Mouse (Mus musculus): ENCODE data around the gene Sez6l2. TPM values are rescaled to one million over a fixed set of nuclear protein-coding genes. Genes with fewer than 3 reads are reported as not detected.
"Not testable (repeated sequence)": the region's sequence is repeated elsewhere in the genome, so short reads cannot be mapped to it uniquely, and the experiment has no call there.

Gene Sez6l2
- 0.15 and 0.19 TPM in 2 replicates for polyA plus RNA-seq (2015; fragmentation: Nextera tagmentation; extraction: Ambion mirVana)

GRCm38 (mm10) chr7:126949793-126950646 lies at the start of gene Sez6l2:
TSS of gene Sez6l2 (plus strand) at chr7:126950563.
- H3K36me3 ChIP-seq (ENCODE audit: control insufficient read depth, insufficient read depth) = no peaks in the 10 kb centered on the region
- H3K27me3 ChIP-seq (ENCODE audit: control insufficient read depth, insufficient read depth, low read depth, low read length) = peaks cover 29% of the 10 kb centered on the region
- peaks cover 5% of the 10 kb centered on the region for H3K4me1 ChIP-seq (ENCODE audit: control insufficient read depth, low read depth, low read length)
- peak within 1 kb of the TSS; percentile 41 for H3K4me3 ChIP-seq (ENCODE audit: low read depth, low read length)
- 1% methylated on average over 42 of the region's 42 CpGs for WGBS (ENCODE audit: insufficient replicate concordance)
- no peak within 1 kb of the TSS for H3K9ac ChIP-seq (ENCODE audit: low read depth, low read length)
- no peak within 1 kb of the TSS for H3K27ac ChIP-seq (ENCODE audit: low read length)
- peak; percentile 79 for ATAC-seq (ENCODE audit: low read depth)
- H3K9me3 ChIP-seq (replicated peaks; ENCODE audit: control insufficient read depth, low read length) = no peaks in the 10 kb centered on the region
- peak within 1 kb of the TSS; percentile 79 for H3K4me2 ChIP-seq (ENCODE audit: low read depth, low read length)

DNA sequence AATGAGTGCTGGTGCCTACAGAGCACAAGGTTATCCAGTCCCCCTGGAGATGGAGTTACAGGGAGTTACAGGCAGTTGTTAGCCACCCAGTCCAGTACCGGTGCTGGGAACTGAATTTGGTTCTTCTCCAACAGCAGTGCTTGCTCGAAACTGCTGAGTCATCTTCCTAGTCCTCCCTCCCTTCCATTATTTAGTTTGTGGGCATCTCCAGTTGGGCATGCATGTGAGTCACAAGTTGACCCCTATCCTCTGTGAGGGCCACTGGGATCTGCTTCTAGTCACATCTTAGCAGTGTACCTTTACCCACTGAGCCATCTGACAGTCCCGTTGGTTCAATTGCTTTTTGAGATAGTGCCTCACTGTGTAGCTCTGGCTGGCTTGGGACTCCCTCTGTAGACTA lies 44.8 kb upstream of the Sez6l2 start:
- peaks cover 4% of the 10 kb centered on the region for H3K4me1 ChIP-seq (ENCODE audit: control insufficient read depth, low read depth, low read length)
- no peak overlapping the region for H3K27ac ChIP-seq (ENCODE audit: low read length)
- ATAC-seq (ENCODE audit: low read depth) = no peak
- WGBS (ENCODE audit: insufficient replicate concordance) = 34% methylated on average over 3 of the region's 3 CpGs
- no peaks in the 10 kb centered on the region for H3K27me3 ChIP-seq (ENCODE audit: control insufficient read depth, insufficient read depth, low read depth, low read length)
- H3K36me3 ChIP-seq (ENCODE audit: control insufficient read depth, insufficient read depth) = no peaks in the 10 kb centered on the region
- H3K4me3 ChIP-seq (ENCODE audit: low read depth, low read length) = no peak overlapping the region
- H3K4me2 ChIP-seq (ENCODE audit: low read depth, low read length) = no peak overlapping the region
- H3K9ac ChIP-seq (ENCODE audit: low read depth, low read length) = no peak overlapping the region
- no peaks in the 10 kb centered on the region for H3K9me3 ChIP-seq (replicated peaks; ENCODE audit: control insufficient read depth, low read length)

DNA sequence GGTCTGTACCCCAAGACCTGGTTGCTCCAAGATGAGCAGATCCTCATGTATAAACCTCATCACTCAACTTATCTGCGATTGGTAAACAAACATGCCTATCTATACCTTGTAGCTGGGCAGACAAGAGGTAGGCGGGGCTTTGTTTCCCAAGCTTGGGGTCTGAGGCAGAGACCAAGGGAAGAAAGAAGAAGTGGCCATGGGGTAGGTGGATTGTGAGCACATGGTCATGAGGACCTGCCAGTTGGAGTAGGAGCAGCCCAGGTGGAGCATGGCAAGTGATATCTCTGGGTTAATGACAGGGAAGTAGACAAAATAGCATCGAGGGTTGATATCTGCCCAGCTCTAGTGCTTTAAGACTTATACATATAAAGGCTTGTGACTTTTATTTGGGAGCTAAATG lies 35.5 kb upstream of the Sez6l2 start:
- Histone ChIP-seq H3K9me3 (replicated peaks; ENCODE audit: control insufficient read depth, low read length) (no peaks in the 10 kb centered on the region), H3K27ac (ENCODE audit: low read length) (no peak overlapping the region), H3K9ac (ENCODE audit: low read depth, low read length) (no peak overlapping the region), H3K4me3 (ENCODE audit: low read depth, low read length) (no peak overlapping the region), H3K4me1 (ENCODE audit: control insufficient read depth, low read depth, low read length) (no peaks in the 10 kb centered on the region), H3K27me3 (ENCODE audit: control insufficient read depth, insufficient read depth, low read depth, low read length) (no peaks in the 10 kb centered on the region), H3K4me2 (ENCODE audit: low read depth, low read length) (no peak overlapping the region), H3K36me3 (ENCODE audit: control insufficient read depth, insufficient read depth) (no peaks in the 10 kb centered on the region)
- 63% methylated on average over 3 of the region's 3 CpGs for WGBS (ENCODE audit: insufficient replicate concordance)
- no peak for ATAC-seq (ENCODE audit: low read depth)

- H3K4me3 ChIP-seq (ENCODE audit: low read depth, low read length); H3K27me3 ChIP-seq (ENCODE audit: control insufficient read depth, insufficient read depth, low read depth, low read length); H3K9ac ChIP-seq (ENCODE audit: low read depth, low read length); H3K4me1 ChIP-seq (ENCODE audit: control insufficient read depth, low read depth, low read length); H3K9me3 ChIP-seq (replicated peaks; ENCODE audit: control insufficient read depth, low read length); H3K36me3 ChIP-seq (ENCODE audit: control insufficient read depth, insufficient read depth); ATAC-seq (ENCODE audit: low read depth); H3K4me2 ChIP-seq (ENCODE audit: low read depth, low read length); H3K27ac ChIP-seq (ENCODE audit: low read length): not testable (repeated sequence)
- WGBS (ENCODE audit: insufficient replicate concordance) = 36% methylated on average over 4 of the region's 4 CpGs
Observed at GRCm38 (mm10) chr7:126918356-126918755, 32.0 kb upstream of the Sez6l2 start.

DNA sequence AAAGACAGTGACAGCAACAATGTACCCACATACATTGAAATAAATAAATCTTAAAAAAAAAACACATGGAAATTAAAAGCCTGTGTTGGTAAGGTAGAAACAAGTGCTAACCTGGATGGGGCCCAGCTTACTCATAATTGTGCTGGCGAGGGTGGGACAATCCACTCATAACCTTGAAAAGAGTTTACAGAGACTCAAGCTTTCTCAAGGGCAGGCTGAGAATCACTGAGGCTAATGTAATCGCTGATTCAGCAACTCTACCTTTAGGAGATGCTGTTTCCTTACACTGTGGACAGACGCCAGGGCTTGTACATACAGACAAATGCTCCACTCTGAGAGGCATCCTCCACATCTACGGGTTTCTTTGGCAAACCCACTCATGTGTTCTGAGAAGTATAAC lies 30.4 kb upstream of the Sez6l2 start:
- WGBS (ENCODE audit: insufficient replicate concordance) = 68% methylated on average over 4 of the region's 4 CpGs
- Histone ChIP-seq H3K4me1 (ENCODE audit: control insufficient read depth, low read depth, low read length) (peaks cover 5% of the 10 kb centered on the region), H3K9me3 (replicated peaks; ENCODE audit: control insufficient read depth, low read length) (no peaks in the 10 kb centered on the region), H3K36me3 (ENCODE audit: control insufficient read depth, insufficient read depth) (no peaks in the 10 kb centered on the region), H3K27ac (ENCODE audit: low read length) (no peak overlapping the region), H3K4me2 (ENCODE audit: low read depth, low read length) (no peak overlapping the region), H3K27me3 (ENCODE audit: control insufficient read depth, insufficient read depth, low read depth, low read length) (no peaks in the 10 kb centered on the region), H3K4me3 (ENCODE audit: low read depth, low read length) (no peak overlapping the region), H3K9ac (ENCODE audit: low read depth, low read length) (no peak overlapping the region)
- ATAC-seq (ENCODE audit: low read depth) = no peak

DNA sequence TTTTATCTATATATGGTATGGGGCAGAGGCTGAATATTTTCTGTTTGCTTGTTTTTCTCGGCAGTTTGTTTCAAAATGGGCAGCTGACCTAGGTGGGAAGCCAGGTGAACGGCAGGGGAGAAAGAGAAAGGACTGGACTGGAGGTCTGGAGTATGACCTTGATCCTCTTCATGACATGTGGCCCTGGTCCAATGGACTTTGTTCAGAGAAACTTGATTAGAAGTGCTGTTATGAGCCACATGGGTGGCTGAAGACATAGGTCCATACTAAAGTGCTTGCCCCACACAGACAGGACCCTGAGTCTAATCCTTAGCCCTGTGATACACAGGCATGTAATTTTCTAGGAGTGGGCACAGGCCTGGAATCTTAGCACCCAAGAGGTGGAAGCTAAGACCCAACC lies 28.8 kb upstream of the Sez6l2 start:
- 47% methylated on average over 2 of the region's 2 CpGs for WGBS (ENCODE audit: insufficient replicate concordance)
- H3K4me3 ChIP-seq (ENCODE audit: low read depth, low read length) = no peak overlapping the region
- no peak for ATAC-seq (ENCODE audit: low read depth)

GRCm38 (mm10) chr7:126922624-126923060 lies 27.7 kb upstream of the Sez6l2 start, which contains the start of gene Tmem219:
TSS of gene Tmem219 (minus strand) at chr7:126922917.
- peak; percentile 47 for ATAC-seq (ENCODE audit: low read depth)
- WGBS (ENCODE audit: insufficient replicate concordance) = 55% methylated on average over 5 of the region's 5 CpGs
- Histone ChIP-seq H3K27ac (ENCODE audit: low read length) (0 out of 2 replicates have a peak within 1 kb of the TSS, but pooled peaks have one; percentile 27), H3K27me3 (ENCODE audit: control insufficient read depth, insufficient read depth, low read depth, low read length) (no peaks in the 10 kb centered on the region), H3K9me3 (replicated peaks; ENCODE audit: control insufficient read depth, low read length) (no peaks in the 10 kb centered on the region), H3K4me1 (ENCODE audit: control insufficient read depth, low read depth, low read length) (peaks cover 16% of the 10 kb centered on the region), H3K36me3 (ENCODE audit: control insufficient read depth, insufficient read depth) (no peaks in the 10 kb centered on the region), H3K9ac (ENCODE audit: low read depth, low read length) (no peak within 1 kb of the TSS), H3K4me3 (ENCODE audit: low read depth, low read length) (peak within 1 kb of the TSS; percentile 32), H3K4me2 (ENCODE audit: low read depth, low read length) (peak within 1 kb of the TSS; percentile 27; the same call in 1 of the 2 replicates)

More for the DNA sequence above, 28.8 kb upstream of the Sez6l2 start:
- no peak overlapping the region for H3K9ac ChIP-seq (ENCODE audit: low read depth, low read length)
- no peaks in the 10 kb centered on the region for H3K9me3 ChIP-seq (replicated peaks; ENCODE audit: control insufficient read depth, low read length)
- H3K36me3 ChIP-seq (ENCODE audit: control insufficient read depth, insufficient read depth) = no peaks in the 10 kb centered on the region
- no peaks in the 10 kb centered on the region for H3K27me3 ChIP-seq (ENCODE audit: control insufficient read depth, insufficient read depth, low read depth, low read length)
- H3K27ac ChIP-seq (ENCODE audit: low read length) = no peak overlapping the region
- peaks cover 10% of the 10 kb centered on the region for H3K4me1 ChIP-seq (ENCODE audit: control insufficient read depth, low read depth, low read length)
- no peak overlapping the region for H3K4me2 ChIP-seq (ENCODE audit: low read depth, low read length)

GRCm38 (mm10) chr7:126923999-126924398 lies 26.4 kb upstream of the Sez6l2 start:
- Histone ChIP-seq H3K9me3 (replicated peaks; ENCODE audit: control insufficient read depth, low read length) (no peaks in the 10 kb centered on the region), H3K4me3 (ENCODE audit: low read depth, low read length) (no peak overlapping the region), H3K36me3 (ENCODE audit: control insufficient read depth, insufficient read depth) (no peaks in the 10 kb centered on the region), H3K4me1 (ENCODE audit: control insufficient read depth, low read depth, low read length) (peaks cover 23% of the 10 kb centered on the region), H3K4me2 (ENCODE audit: low read depth, low read length) (no peak overlapping the region), H3K27ac (ENCODE audit: low read length) (no peak overlapping the region), H3K27me3 (ENCODE audit: control insufficient read depth, insufficient read depth, low read depth, low read length) (no peaks in the 10 kb centered on the region), H3K9ac (ENCODE audit: low read depth, low read length) (no peak overlapping the region)
- WGBS (ENCODE audit: insufficient replicate concordance) = 58% methylated on average over 5 of the region's 5 CpGs
- no peak for ATAC-seq (ENCODE audit: low read depth)

GRCm38 (mm10) chr7:126926299-126926698 lies 24.1 kb upstream of the Sez6l2 start:
- no peaks in the 10 kb centered on the region for H3K9me3 ChIP-seq (replicated peaks; ENCODE audit: control insufficient read depth, low read length)
- H3K4me2 ChIP-seq (ENCODE audit: low read depth, low read length) = no peak overlapping the region
- no peaks in the 10 kb centered on the region for H3K27me3 ChIP-seq (ENCODE audit: control insufficient read depth, insufficient read depth, low read depth, low read length)
- H3K9ac ChIP-seq (ENCODE audit: low read depth, low read length) = no peak overlapping the region
- H3K36me3 ChIP-seq (ENCODE audit: control insufficient read depth, insufficient read depth) = no peaks in the 10 kb centered on the region
- H3K4me3 ChIP-seq (ENCODE audit: low read depth, low read length) = no peak overlapping the region
- H3K4me1 ChIP-seq (ENCODE audit: control insufficient read depth, low read depth, low read length) = peaks cover 34% of the 10 kb centered on the region
- no peak for ATAC-seq (ENCODE audit: low read depth)
- H3K27ac ChIP-seq (ENCODE audit: low read length) = 0 out of 2 replicates have a peak overlapping the region, but pooled peaks have one; percentile 22
- 14% methylated on average over 3 of the region's 3 CpGs for WGBS (ENCODE audit: insufficient replicate concordance)

Measured in liver, embryonic 16.5 days (tissue).